Mouse (Mus musculus): ENCODE results near the gene Tcte1.

DNA sequence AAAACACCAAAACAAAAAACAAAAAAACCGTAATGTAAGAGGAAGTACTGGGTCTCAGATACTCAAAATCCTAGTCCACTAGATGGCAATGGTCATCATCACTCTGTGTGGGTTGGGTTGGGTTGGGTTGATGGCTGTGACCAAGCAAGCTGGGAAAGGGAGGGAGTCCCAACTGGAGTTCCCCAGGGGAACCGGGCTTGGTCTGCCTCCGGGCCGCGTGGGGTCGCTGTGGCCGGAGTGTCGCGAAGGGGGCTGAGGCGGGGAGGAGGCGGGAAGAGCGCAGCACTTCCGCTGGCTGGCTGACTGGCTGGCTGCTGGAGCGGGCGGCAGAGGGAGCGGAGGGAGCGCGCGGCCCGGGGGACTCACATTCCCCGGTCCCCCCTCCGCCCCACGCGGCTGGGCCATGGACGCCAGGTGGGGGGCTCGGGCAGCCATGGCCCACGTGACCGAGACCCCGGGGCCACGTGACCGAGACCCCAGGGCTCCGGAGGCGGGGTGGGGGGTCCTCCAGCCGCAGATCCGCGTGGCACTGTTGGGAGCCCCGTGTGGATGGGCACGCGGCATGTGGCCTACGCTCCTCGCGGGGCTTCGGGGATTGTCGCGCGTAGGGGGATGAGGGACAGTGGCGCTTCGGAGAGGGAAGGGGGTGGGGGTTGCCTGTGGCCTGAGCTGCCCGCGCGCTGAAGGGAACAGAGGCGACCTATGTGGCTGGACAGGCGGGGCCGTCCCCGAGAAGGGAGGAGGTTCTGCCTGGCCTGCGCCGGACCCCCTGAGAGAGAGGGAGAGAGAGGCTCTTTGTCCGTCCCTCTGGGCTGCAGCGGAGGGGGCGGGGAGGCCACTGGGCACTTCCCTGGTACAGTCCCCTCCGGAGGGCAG is 40.7 kb downstream of the Tcte1 start, which contains the start of gene Slc35b2:
- 0 out of 2 replicates have a peak, but pooled peaks have one; percentile 12 for TF ChIP-seq CTCF (IDR thresholded peaks at IDR 0.05; ENCODE audit: low read depth, low read length)
- TF ChIP-seq POLR2A (IDR thresholded peaks at IDR 0.05; ENCODE audit: borderline replicate concordance, low read depth, low read length): no peak

Data from bone marrow macrophage, adult 2 months (primary cell).